Mouse (Mus musculus) thymus, adult 2 months (tissue): Measurements from ENCODE around the gene Smim9. TPM values are rescaled to one million over a fixed set of nuclear protein-coding genes. Genes with fewer than 3 reads are reported as not detected.

Source experiments
- DNase-seq: peaks from one replicate; pipeline ENCODE4 v3.0.0; 2021
- H3K27ac ChIP-seq: fragments of 200-500 bp; 2 replicates; pipeline ENCODE4 v1.5.1; 2012; ENCODE audit warnings: low read length, control low read depth; ENCODE audit not compliant: control insufficient read depth, insufficient read depth
- H3K27me3 ChIP-seq: fragments of 200-500 bp; 2 replicates; pipeline ENCODE4 v1.6.1; 2012; ENCODE audit warnings: mild to moderate bottlenecking, low read length, moderate library complexity, mixed read lengths; ENCODE audit not compliant: control insufficient read depth, insufficient read depth
- H3K36me3 ChIP-seq: fragments of 200-500 bp; 2 replicates; pipeline ENCODE4 v1.6.1; 2012; ENCODE audit warnings: mild to moderate bottlenecking, low read length, moderate library complexity; ENCODE audit not compliant: control insufficient read depth, insufficient read depth
- H3K4me1 ChIP-seq: fragments of 200-500 bp; replicated peaks from 2 replicates; pipeline ENCODE4 v1.6.1; 2012; ENCODE audit warnings: low read length; ENCODE audit not compliant: control insufficient read depth, insufficient read depth
- H3K4me3 ChIP-seq: fragments of 200-500 bp; 2 replicates; pipeline ENCODE4 v1.5.1; 2012; ENCODE audit warnings: mild to moderate bottlenecking, low read length, control low read depth, moderate library complexity; ENCODE audit not compliant: control insufficient read depth, insufficient read depth
- CTCF ChIP-seq: fragments of 200-500 bp; IDR thresholded peaks from 2 replicates; pipeline ENCODE4 v1.5.1; 2012; ENCODE audit warnings: mild to moderate bottlenecking, control low read depth, low read length, moderate library complexity, borderline replicate concordance; ENCODE audit not compliant: control insufficient read depth, poor library complexity, insufficient read depth; ENCODE audit errors: extremely low read depth
- POLR2A ChIP-seq: fragments of 200-500 bp; IDR thresholded peaks from 2 replicates; pipeline ENCODE4 v1.6.1; 2012; ENCODE audit warnings: mild to moderate bottlenecking, low read length, control low read depth, moderate library complexity; ENCODE audit not compliant: control insufficient read depth, poor library complexity, insufficient read depth; ENCODE audit errors: extremely low read depth
- WGBS: fragments of 180-500 bp; shearing (Covaris S2); methylation state at CpG from one replicate; pipeline ENCODE4 v1.1.7; 2018; 5-methylcytosine and 5-hydroxymethylcytosine counted together
- polyA plus RNA-seq: library from polyadenylated mRNA; depleted of rRNA; stranded (reverse); fragments of >200 nt; gene quantifications from 2 replicates; pipeline ENCODE4 v1.2.3, GENCODE M21; 2012

The Smim9 gene
- polyA plus RNA-seq, 1 experiment, result not detected

DNA sequence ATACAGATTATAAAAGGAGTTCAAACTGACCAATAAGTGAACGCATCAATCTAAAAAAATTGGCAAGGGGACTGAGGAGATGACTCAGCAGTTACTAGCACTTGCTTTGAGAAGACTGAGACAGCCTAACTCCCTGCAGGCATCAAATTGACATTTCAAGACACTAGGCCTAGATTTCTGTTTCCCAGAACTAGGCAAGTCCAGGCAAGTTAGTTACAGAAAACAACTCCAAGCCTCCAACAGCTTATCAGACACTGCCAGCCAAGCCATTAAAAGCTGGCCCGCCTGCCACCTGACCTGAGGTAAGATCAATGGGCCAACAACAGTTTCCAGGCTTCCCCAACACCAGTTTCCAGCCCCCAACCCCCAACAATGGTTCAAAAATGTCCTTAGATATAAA is 25.8 kb downstream of the Smim9 start:
- Histone ChIP-seq H3K36me3 (no peaks in the 10 kb centered on the region), H3K27me3 (no peaks in the 10 kb centered on the region), H3K4me1 (no peaks in the 10 kb centered on the region), H3K4me3 (no peak overlapping the region), H3K27ac (no peak overlapping the region)
- WGBS, result 89% methylated on average over 2 of the region's 2 CpGs
- no peak for DNase-seq
- TF ChIP-seq CTCF (no peak), POLR2A (no peak)

- no peaks in the 10 kb centered on the region for H3K36me3 ChIP-seq
- no peaks in the 10 kb centered on the region for H3K27me3 ChIP-seq
- no peak for DNase-seq
- TF ChIP-seq POLR2A (no peak), CTCF (no peak)
- no peak overlapping the region for H3K4me3 ChIP-seq
- no peak overlapping the region for H3K27ac ChIP-seq
- H3K4me1 ChIP-seq, result no peaks in the 10 kb centered on the region
These were observed 26.6 kb downstream of the Smim9 start for GRCm38 (mm10) chrX:75136938-75137337.

DNA sequence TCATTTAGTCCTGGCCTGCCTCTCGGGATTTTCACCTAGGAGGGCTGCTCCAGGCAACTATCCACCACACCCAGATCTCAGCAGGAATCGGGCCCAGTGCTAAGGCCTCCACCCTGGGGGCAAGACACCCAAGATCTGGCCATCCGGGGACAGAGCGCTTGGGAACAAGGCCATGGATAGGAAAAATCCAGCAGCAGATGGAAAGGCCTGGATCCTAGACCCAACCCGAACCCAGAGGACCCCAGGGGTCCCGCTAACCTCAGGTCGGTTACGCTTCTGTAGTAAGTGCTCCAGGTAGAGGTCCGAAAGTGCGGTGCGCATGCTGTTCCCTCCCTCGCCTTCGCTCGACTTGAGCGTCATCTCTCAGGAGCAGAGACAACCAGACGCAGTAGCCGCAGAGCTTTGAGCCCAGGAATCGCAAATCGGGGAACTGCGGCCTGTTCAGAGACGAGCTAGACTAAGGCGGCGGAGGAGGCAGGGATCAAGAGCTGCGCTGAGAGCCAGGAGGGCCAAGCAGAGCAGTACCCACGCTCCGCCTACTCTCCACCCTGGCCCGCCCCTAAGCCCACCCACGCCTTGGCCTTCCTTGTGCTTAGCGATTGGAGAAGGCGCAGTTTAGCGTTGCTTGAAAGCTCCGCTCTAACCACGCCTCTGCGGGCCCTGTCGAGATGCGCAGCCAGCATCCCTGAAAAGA is 33.0 kb downstream of the Smim9 start, which contains the start of gene Mpp1:
TSS of gene Mpp1 (minus strand) at position 550 of the 694 bp plus-strand sequence.
- Histone ChIP-seq H3K36me3 (peaks cover under 1% of the 10 kb centered on the region; the same call in 1 of the 2 replicates), H3K4me3 (peak within 1 kb of the TSS; percentile 62), H3K4me1 (0 out of 2 replicates have a peak, but pooled peaks cover 2% of the 10 kb centered on the region), H3K27ac (peak within 1 kb of the TSS; percentile 73), H3K27me3 (no peaks in the 10 kb centered on the region)
- TF ChIP-seq POLR2A (peak; percentile 69; the same call in 1 of the 2 replicates), CTCF (no peak)
- under 1% methylated on average over 36 of the region's 36 CpGs for WGBS
- DNase-seq, result peak; percentile 78

- H3K4me1 ChIP-seq, result 0 out of 2 replicates have a peak, but pooled peaks cover 2% of the 10 kb centered on the region
- no peaks in the 10 kb centered on the region for H3K27me3 ChIP-seq
- no peak overlapping the region; the same call in 1 of the 2 replicates for H3K27ac ChIP-seq
- peaks cover 11% of the 10 kb centered on the region; the same call in 1 of the 2 replicates for H3K36me3 ChIP-seq
- no peak for TF ChIP-seq POLR2A
- no peak for TF ChIP-seq CTCF
- DNase-seq, result no peak
- 13% methylated on average over 2 of the region's 2 CpGs for WGBS
- no peak overlapping the region for H3K4me3 ChIP-seq
These were observed 34.1 kb downstream of the Smim9 start for GRCm38 (mm10) chrX:75129474-75129873.

DNA sequence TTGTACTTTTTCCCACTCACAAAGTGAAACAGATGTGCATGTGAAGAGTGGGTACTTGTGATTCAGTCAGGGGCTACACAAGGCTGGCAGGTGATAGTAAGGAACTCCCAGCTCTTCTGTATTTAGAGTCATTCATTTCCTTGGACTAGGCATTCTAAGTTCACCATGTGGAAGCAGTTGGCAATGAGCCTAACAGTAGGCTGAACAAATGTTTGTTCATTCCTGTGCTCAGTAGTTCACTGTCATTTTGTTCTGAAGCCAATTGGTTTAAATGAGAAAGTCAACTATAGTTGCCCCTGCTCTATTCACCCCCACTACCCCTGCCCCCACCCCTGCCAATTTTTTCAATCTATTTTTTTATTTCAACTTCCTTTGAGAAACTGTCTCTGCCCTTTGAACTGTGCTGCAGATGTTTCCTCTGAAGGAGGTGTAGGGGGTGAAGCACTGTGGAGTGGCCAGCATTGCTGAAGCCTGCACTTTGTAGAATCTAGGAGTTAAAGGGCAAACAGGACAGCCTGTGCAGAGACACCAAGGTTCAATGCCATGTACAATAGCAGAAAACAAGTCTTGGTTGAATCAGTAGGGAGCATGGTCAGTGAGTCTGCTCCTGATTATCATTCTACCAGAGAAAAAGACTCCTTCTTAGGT is 35.1 kb downstream of the Smim9 start:
- Histone ChIP-seq H3K36me3 (peaks cover 11% of the 10 kb centered on the region; the same call in 1 of the 2 replicates), H3K4me3 (no peak overlapping the region), H3K27ac (peak overlapping the region; percentile 50), H3K27me3 (no peaks in the 10 kb centered on the region), H3K4me1 (0 out of 2 replicates have a peak, but pooled peaks cover 2% of the 10 kb centered on the region)
- peak; percentile 19 for DNase-seq
- TF ChIP-seq POLR2A (no peak), CTCF (no peak)

DNA sequence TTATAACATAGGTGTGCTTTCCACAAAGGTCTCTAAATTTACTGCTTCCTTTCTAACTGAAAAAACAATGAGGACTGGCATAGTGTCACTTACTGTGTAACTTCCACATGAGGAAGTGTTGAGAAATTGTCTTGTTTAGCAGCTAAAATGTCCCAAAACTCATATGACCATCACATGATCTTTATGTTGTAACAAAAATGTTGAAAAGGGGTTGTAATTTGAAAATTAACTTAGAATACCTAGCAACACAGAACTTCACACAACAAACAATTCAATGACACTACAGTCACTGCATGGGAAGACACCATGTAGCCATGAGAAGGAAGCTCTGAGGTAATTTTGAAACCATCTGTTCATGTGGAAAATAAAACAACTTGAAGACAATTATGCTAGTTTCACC is 36.7 kb downstream of the Smim9 start:
- Histone ChIP-seq H3K27ac (no peak overlapping the region), H3K4me1 (0 out of 2 replicates have a peak, but pooled peaks cover 2% of the 10 kb centered on the region), H3K36me3 (peaks cover 11% of the 10 kb centered on the region; the same call in 1 of the 2 replicates), H3K27me3 (no peaks in the 10 kb centered on the region), H3K4me3 (no peak overlapping the region)
- DNase-seq, result no peak
- no peak for TF ChIP-seq POLR2A

GRCm38 (mm10) chrX:75125606-75126005 is 38.0 kb downstream of the Smim9 start:
- WGBS, result 99% methylated on average over 3 of the region's 3 CpGs
- no peak for DNase-seq
- Histone ChIP-seq H3K27me3 (no peaks in the 10 kb centered on the region), H3K36me3 (peaks cover 11% of the 10 kb centered on the region; the same call in 1 of the 2 replicates), H3K4me1 (no peaks in the 10 kb centered on the region), H3K27ac (no peak overlapping the region), H3K4me3 (no peak overlapping the region)
- TF ChIP-seq CTCF (no peak), POLR2A (no peak)
